Mouse (Mus musculus) MEL (cell line): Measurements from ENCODE around the gene Arhgap6. TPM values are rescaled to one million over a fixed set of nuclear protein-coding genes. Genes with fewer than 3 reads are reported as not detected.

ENCODE experiments used
- DNase-seq: peaks from one replicate; pipeline ENCODE4 v3.0.0; 2011; ENCODE audit warnings: low read depth, low spot score
- H3K27ac ChIP-seq: 2 replicates; pipeline ENCODE4 v1.5.1; 2012; ENCODE audit warnings: low read depth, mild to moderate bottlenecking, control low read depth, low read length, moderate library complexity; ENCODE audit not compliant: control insufficient read depth
- H3K27me3 ChIP-seq, 2 experiments: fragments of 150-350 bp in 1 of 2; sonication (generic) in 1 of 2; 2 replicates each; pipeline ENCODE4 v1.6.1; 2012; ENCODE audit warnings: low read length in 2 of 2, mild to moderate bottlenecking in 2 of 2, improper control_type of control experiment in 1 of 2, moderate library complexity in 1 of 2; ENCODE audit not compliant: insufficient read depth in 2 of 2, control insufficient read depth in 1 of 2
- H3K36me3 ChIP-seq, 2 experiments: 2 replicates each; pipeline ENCODE4 v1.6.1; 2012 to 2014; ENCODE audit warnings: low read length in 2 of 2, improper control_type of control experiment in 1 of 2, inconsistent platforms in 1 of 2, mild to moderate bottlenecking in 1 of 2; ENCODE audit not compliant: insufficient read depth in 2 of 2, control insufficient read depth in 1 of 2
- H3K4me1 ChIP-seq, 2 experiments: fragments of 150-350 bp in 1 of 2; sonication (generic) in 1 of 2; 2 replicates each; pipeline ENCODE4 v1.6.1; 2012; ENCODE audit warnings: low read length in 2 of 2, improper control_type of control experiment in 1 of 2, mild to moderate bottlenecking in 1 of 2; ENCODE audit not compliant: insufficient read depth in 2 of 2, control insufficient read depth in 1 of 2
- H3K4me3 ChIP-seq, 2 experiments: fragments of 150-350 bp in 1 of 2; sonication (generic) in 1 of 2; 2 replicates each; pipeline ENCODE4 v1.5.1; 2012; ENCODE audit warnings: low read depth in 2 of 2, low read length in 2 of 2, mild to moderate bottlenecking in 2 of 2, moderate library complexity in 2 of 2, control low read depth in 1 of 2, improper control_type of control experiment in 1 of 2; ENCODE audit not compliant: control insufficient read depth in 1 of 2, insufficient read depth in 1 of 2
- H3K79me2 ChIP-seq: 2 replicates; pipeline ENCODE4 v1.6.1; 2012; ENCODE audit warnings: mild to moderate bottlenecking, low read length, moderate library complexity; ENCODE audit not compliant: control insufficient read depth, poor library complexity, insufficient read depth
- H3K9ac ChIP-seq: 2 replicates; pipeline ENCODE4 v1.6.1; 2012; ENCODE audit warnings: low read depth, mild to moderate bottlenecking, control low read depth, low read length, moderate library complexity; ENCODE audit not compliant: control insufficient read depth, poor library complexity, severe bottlenecking
- H3K9me3 ChIP-seq: fragments of 150-350 bp; sonication (generic); replicated peaks from 2 replicates; pipeline ENCODE4 v1.6.1; 2012; ENCODE audit warnings: mild to moderate bottlenecking, low read length, improper control_type of control experiment, moderate library complexity; ENCODE audit not compliant: insufficient read depth
- BHLHE40 ChIP-seq: IDR thresholded peaks from 2 replicates; pipeline ENCODE4 v1.6.1; 2012; ENCODE audit warnings: low read depth, mild to moderate bottlenecking, inconsistent platforms, low read length, improper control_type of control experiment, borderline replicate concordance
- E2F4 ChIP-seq: IDR thresholded peaks from 2 replicates; pipeline ENCODE4 v1.6.1; 2011; ENCODE audit warnings: low read depth, low read length, improper control_type of control experiment, borderline replicate concordance
- EP300 ChIP-seq, 2 experiments: IDR thresholded peaks; 2 replicates each; pipeline ENCODE4 v1.6.1; 2011; ENCODE audit warnings: improper control_type of control experiment in 2 of 2, low read length in 2 of 2, low read depth in 1 of 2, mild to moderate bottlenecking in 1 of 2
- ETS1 ChIP-seq: IDR thresholded peaks from 2 replicates; pipeline ENCODE4 v1.6.1; 2012; ENCODE audit warnings: low read depth, mild to moderate bottlenecking, inconsistent platforms, low read length, improper control_type of control experiment, moderate library complexity
- GATA1 ChIP-seq: IDR thresholded peaks from 2 replicates; pipeline ENCODE4 v1.6.1; 2011; ENCODE audit warnings: low read depth, low read length, improper control_type of control experiment
- HCFC1 ChIP-seq: IDR thresholded peaks from 2 replicates; pipeline ENCODE4 v1.6.1; 2012; ENCODE audit warnings: low read depth, mild to moderate bottlenecking, inconsistent platforms, low read length, improper control_type of control experiment, moderate library complexity
- JUND ChIP-seq: IDR thresholded peaks from 2 replicates; pipeline ENCODE4 v1.6.1; 2011; ENCODE audit warnings: low read depth, mild to moderate bottlenecking, improper control_type of control experiment, low read length
- KAT2A ChIP-seq: conservative IDR thresholded peaks from 2 replicates; pipeline ENCODE4 v1.6.1; 2012; ENCODE audit warnings: low read depth, low read length, improper control_type of control experiment, inconsistent platforms
- MAFK ChIP-seq: IDR thresholded peaks from 2 replicates; pipeline ENCODE4 v1.6.1; 2011; ENCODE audit warnings: low read depth, mild to moderate bottlenecking, low read length, improper control_type of control experiment, borderline replicate concordance
- MAZ ChIP-seq: IDR thresholded peaks from 2 replicates; pipeline ENCODE4 v1.6.1; 2012; ENCODE audit warnings: low read depth, mild to moderate bottlenecking, inconsistent platforms, low read length, improper control_type of control experiment
- MXI1 ChIP-seq: IDR thresholded peaks from 2 replicates; pipeline ENCODE4 v1.6.1; 2011; ENCODE audit warnings: mild to moderate bottlenecking, low read depth, low read length, improper control_type of control experiment
- MYB ChIP-seq: IDR thresholded peaks from 2 replicates; pipeline ENCODE4 v1.6.1; 2011; ENCODE audit warnings: mild to moderate bottlenecking, low read depth, low read length, improper control_type of control experiment
- NELFE ChIP-seq: IDR thresholded peaks from 2 replicates; pipeline ENCODE4 v1.6.1; 2011; ENCODE audit warnings: low read depth, low read length, improper control_type of control experiment
- POLR2A ChIP-seq, 2 experiments: IDR thresholded peaks; 2 replicates each; pipeline ENCODE4 v1.6.1; 2011 to 2012; ENCODE audit warnings: low read length in 2 of 2, mild to moderate bottlenecking in 2 of 2, control low read depth in 1 of 2, improper control_type of control experiment in 1 of 2, low read depth in 1 of 2, moderate library complexity in 1 of 2; ENCODE audit not compliant: control insufficient read depth in 1 of 2, insufficient read depth in 1 of 2, poor library complexity in 1 of 2
- POLR2AphosphoS2 ChIP-seq: IDR thresholded peaks from 2 replicates; pipeline ENCODE4 v1.6.1; 2011; ENCODE audit warnings: low read length, improper control_type of control experiment
- POLR2AphosphoS5 ChIP-seq: IDR thresholded peaks from 2 replicates; pipeline ENCODE4 v1.6.1; 2012; ENCODE audit warnings: low read depth, borderline replicate concordance, mild to moderate bottlenecking, inconsistent platforms, low read length, moderate library complexity, mixed read lengths
- RCOR1 ChIP-seq: IDR thresholded peaks from 2 replicates; pipeline ENCODE4 v1.6.1; 2012; ENCODE audit warnings: low read depth, mild to moderate bottlenecking, inconsistent platforms, low read length, improper control_type of control experiment
- SIN3A ChIP-seq: IDR thresholded peaks from 2 replicates; pipeline ENCODE4 v1.6.1; 2012; ENCODE audit warnings: low read length, improper control_type of control experiment, inconsistent platforms
- SMC3 ChIP-seq: IDR thresholded peaks from 2 replicates; pipeline ENCODE4 v1.6.1; 2011; ENCODE audit warnings: low read depth, low read length, improper control_type of control experiment
- TBP ChIP-seq: IDR thresholded peaks from 2 replicates; pipeline ENCODE4 v1.8.0; 2011; ENCODE audit warnings: low read depth, low read length, improper control_type of control experiment
- TCF12 ChIP-seq: IDR thresholded peaks from 2 replicates; pipeline ENCODE4 v1.6.1; 2014; ENCODE audit warnings: low read depth, mild to moderate bottlenecking, inconsistent platforms, low read length, improper control_type of control experiment, moderate library complexity
- USF1 ChIP-seq: IDR thresholded peaks from 2 replicates; pipeline ENCODE4 v1.6.1; 2014; ENCODE audit warnings: low read depth, mild to moderate bottlenecking, inconsistent platforms, low read length, improper control_type of control experiment, moderate library complexity
- ZMIZ1 ChIP-seq: IDR thresholded peaks from 2 replicates; pipeline ENCODE4 v1.6.1; 2012; ENCODE audit warnings: low read depth, mild to moderate bottlenecking, inconsistent platforms, low read length, improper control_type of control experiment, moderate library complexity
- polyA plus RNA-seq, 2 experiments: library from polyadenylated mRNA; stranded (reverse) in 1 of 2; unstranded in 1 of 2; fragments of >175 nt in 1 of 2; fragments of >200 nt in 1 of 2; gene quantifications; 2 replicates each; pipeline versions ENCODE4 v1.2.1 to v1.2.4; 2012; ENCODE audit warnings: low replicate concordance in 2 of 2, low read depth in 1 of 2; ENCODE audit not compliant: insufficient read length in 2 of 2, insufficient read depth in 1 of 2, missing spikeins in 1 of 2
- total RNA-seq: library from RNA; depleted of rRNA; stranded (reverse); fragments of 300-350 nt; gene quantifications from 2 replicates; pipeline ENCODE4 v1.2.3, GENCODE M21; 2012

Arhgap6 gene
- total and polyA plus RNA-seq, 3 experiments = 4.4 to 21.7 TPM; not detected in 1

- peak; percentile 50 for TF ChIP-seq USF1
- TF ChIP-seq ZMIZ1 = no peak
- peak; percentile 72 for TF ChIP-seq ETS1
- 0 out of 2 replicates have a peak, but pooled peaks have one; percentile 20 for TF ChIP-seq TCF12
- 0 out of 2 replicates have a peak, but pooled peaks have one; percentile 36 for TF ChIP-seq MYB
- TF ChIP-seq HCFC1 = 0 out of 2 replicates have a peak, but pooled peaks have one; percentile 20
- TF ChIP-seq GATA1 = peak; percentile 87
- peak; percentile 71 to 83 for TF ChIP-seq EP300 (IDR thresholded peaks at IDR 0.05; ENCODE audit: low read depth in 1 of 2, low read length in 2 of 2)
- TF ChIP-seq MXI1 = peak; percentile 31; the same call in 1 of the 2 replicates
- TF ChIP-seq MAFK = no peak; the same call in 1 of the 2 replicates
- TF ChIP-seq RCOR1 = 0 out of 2 replicates have a peak, but pooled peaks have one; percentile 28
- H3K4me3 ChIP-seq = peak overlapping the region; percentile 5 to 19; a peak in 3 of 4 replicates
- peak; percentile 73 for DNase-seq
Measured at GRCm38 (mm10) chrX:169123773-169124151, 328.9 kb downstream of the Arhgap6 start.

GRCm38 (mm10) chrX:169139758-169140157, 344.9 kb downstream of the Arhgap6 start:
- Histone ChIP-seq H3K27me3 (no peaks in the 10 kb centered on the region), H3K79me2 (no peaks in the 10 kb centered on the region), H3K9me3 (no peaks in the 10 kb centered on the region), H3K4me1 (no peaks in the 10 kb centered on the region), H3K36me3 (no peaks in the 10 kb centered on the region), H3K27ac (no peak overlapping the region), H3K4me3 (no peak overlapping the region), H3K9ac (no peak overlapping the region)
- DNase-seq = no peak
- TF ChIP-seq USF1 (no peak), POLR2AphosphoS2 (no peak), POLR2A (IDR thresholded peaks at IDR 0.05; ENCODE audit: control insufficient read depth in 1 of 2, insufficient read depth in 1 of 2, low read depth in 1 of 2, low read length in 2 of 2, poor library complexity in 1 of 2) (no peak)

More at GRCm38 (mm10) chrX:169123773-169124151, 328.9 kb downstream of the Arhgap6 start:
- Histone ChIP-seq H3K9me3 (no peaks in the 10 kb centered on the region), H3K9ac (peak overlapping the region; percentile 1), H3K27me3 (no peaks in the 10 kb centered on the region), H3K4me1 (peaks cover 20 to 22% of the 10 kb centered on the region in 2 experiments), H3K79me2 (no peaks in the 10 kb centered on the region), H3K27ac (peak overlapping the region; percentile 63), H3K36me3 (peaks cover 0 to 36% of the 10 kb centered on the region in 2 experiments; a peak in 2 of 4 replicates)

DNA sequence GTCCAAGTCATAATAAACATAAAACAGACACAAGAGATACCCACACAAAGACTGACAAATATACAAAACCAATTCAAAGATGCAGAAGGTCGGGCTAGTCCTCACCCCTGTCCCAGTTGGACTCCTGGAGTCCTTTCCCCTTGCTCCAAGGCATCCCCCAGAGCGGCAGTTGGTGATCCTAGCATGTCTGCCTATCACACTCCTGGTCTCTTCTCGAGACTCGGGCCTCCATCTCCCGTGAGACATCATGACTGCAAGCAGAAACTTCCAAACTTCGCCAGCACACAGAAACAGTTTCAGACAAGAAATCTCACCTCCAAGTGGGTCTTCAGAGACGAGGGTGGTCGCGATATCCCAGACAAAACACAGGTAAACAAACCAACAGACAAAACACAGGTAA, 345.6 kb downstream of the Arhgap6 start:
- TF ChIP-seq BHLHE40 (no peak), MXI1 (no peak), ETS1 (no peak), NELFE (no peak), HCFC1 (no peak), JUND (no peak), KAT2A (no peak), SIN3A (no peak), TBP (no peak), POLR2AphosphoS5 (no peak), EP300 (IDR thresholded peaks at IDR 0.05; ENCODE audit: low read depth in 1 of 2, low read length in 2 of 2) (no peak), E2F4 (no peak), USF1 (no peak), SMC3 (no peak), TCF12 (no peak), MAZ (no peak)
- H3K79me2 ChIP-seq = no peaks in the 10 kb centered on the region
- H3K9me3 ChIP-seq = no peaks in the 10 kb centered on the region
- no peak overlapping the region for H3K27ac ChIP-seq
- DNase-seq = no peak
- no peak overlapping the region for H3K4me3 ChIP-seq
- H3K9ac ChIP-seq = no peak overlapping the region
- no peaks in the 10 kb centered on the region for H3K27me3 ChIP-seq
- no peaks in the 10 kb centered on the region for H3K36me3 ChIP-seq
- no peaks in the 10 kb centered on the region for H3K4me1 ChIP-seq
